Mouse (Mus musculus): ENCODE data around the gene Zbtb25. TPM values are rescaled to one million over a fixed set of nuclear protein-coding genes. Genes with fewer than 3 reads are reported as not detected.

The Zbtb25 gene
- polyA plus RNA-seq, 1 experiment: 6.5 TPM

DNA sequence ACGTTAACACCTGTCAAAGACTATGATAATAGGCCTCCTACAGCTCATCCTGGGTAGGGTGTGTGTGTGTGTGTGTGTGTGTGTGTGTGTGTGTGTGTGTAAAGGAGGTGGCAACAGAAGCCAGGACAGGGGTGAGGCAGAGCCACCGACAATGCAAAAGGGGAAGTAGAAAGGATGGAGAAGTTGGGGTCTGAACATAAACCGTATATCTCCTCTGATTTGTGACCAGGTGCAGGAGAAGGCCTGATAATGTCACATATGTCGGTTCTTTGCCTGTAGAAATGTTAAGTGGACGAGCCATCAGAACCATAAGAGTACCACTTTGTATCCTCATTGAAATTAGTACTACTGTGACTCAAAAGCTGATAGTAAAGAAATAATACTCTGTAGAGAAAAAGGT, 35.7 kb downstream of the Zbtb25 start:
- Histone ChIP-seq H3K79me2 (ENCODE audit: control insufficient read depth, insufficient read depth) (no peaks in the 10 kb centered on the region), H3ac (ENCODE audit: control insufficient read depth, insufficient read length, low read depth) (no peak overlapping the region), H3K79me3 (ENCODE audit: low read depth) (no peaks in the 10 kb centered on the region), H3K27me3 (ENCODE audit: control insufficient read depth, insufficient read depth, insufficient read length) (no peaks in the 10 kb centered on the region), H3K4me3 (ENCODE audit: insufficient read depth, poor library complexity, severe bottlenecking) (no peak overlapping the region), H3K36me3 (ENCODE audit: control insufficient read depth, insufficient read depth) (peaks cover 3% of the 10 kb centered on the region)
- TF ChIP-seq MYOG (IDR thresholded peaks at IDR 0.05; ENCODE audit: control insufficient read depth, extremely low read depth, insufficient read length): no peak
- no peak for TF ChIP-seq MAX (IDR thresholded peaks at IDR 0.05)
- no peak for TF ChIP-seq CEBPB (IDR thresholded peaks at IDR 0.05; ENCODE audit: low read depth)
- TF ChIP-seq USF1 (IDR thresholded peaks at IDR 0.05; ENCODE audit: low read depth): no peak
- TF ChIP-seq FOSL1 (IDR thresholded peaks at IDR 0.05; ENCODE audit: insufficient read depth, low read length, poor library complexity, severe bottlenecking): no peak
- no peak for TF ChIP-seq CTCF (IDR thresholded peaks at IDR 0.05; ENCODE audit: control insufficient read depth, insufficient read depth, insufficient read length)
- TF ChIP-seq MYOD1 (IDR thresholded peaks at IDR 0.05; ENCODE audit: control insufficient read depth, insufficient read length, low read depth): no peak

DNA sequence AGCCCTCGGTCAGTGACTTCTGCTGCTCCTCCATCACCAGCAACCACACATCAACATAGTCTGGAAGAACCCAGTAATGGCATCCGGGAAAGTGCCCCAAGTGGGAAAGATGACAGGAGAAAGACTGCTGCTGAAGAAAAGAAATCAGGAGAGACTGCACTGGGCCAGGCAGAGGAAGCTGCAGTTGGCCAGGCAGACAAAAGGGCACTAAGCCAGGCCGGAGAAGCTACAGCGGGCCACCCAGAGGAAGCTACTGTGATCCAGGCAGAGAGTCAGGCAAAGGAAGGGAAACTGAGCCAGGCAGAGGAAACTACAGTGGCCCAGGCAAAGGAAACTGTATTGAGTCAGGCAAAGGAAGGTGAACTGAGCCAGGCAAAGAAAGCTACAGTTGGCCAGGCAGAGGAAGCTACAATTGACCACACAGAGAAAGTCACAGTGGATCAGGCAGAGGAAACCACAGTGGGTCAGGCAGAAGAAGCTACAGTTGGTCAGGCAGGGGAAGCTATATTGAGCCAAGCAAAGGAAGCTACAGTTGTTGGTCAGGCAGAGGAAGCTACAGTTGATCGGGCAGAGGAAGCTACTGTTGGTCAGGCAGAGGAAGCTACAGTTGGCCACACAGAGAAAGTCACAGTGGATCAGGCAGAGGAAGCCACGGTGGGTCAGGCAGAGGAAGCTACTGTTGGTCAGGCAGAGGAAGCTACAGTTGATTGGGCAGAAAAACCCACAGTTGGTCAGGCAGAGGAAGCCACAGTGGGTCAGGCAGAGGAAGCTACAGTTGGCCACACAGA, 40.6 kb downstream of the Zbtb25 start:
- Histone ChIP-seq H3ac (ENCODE audit: control insufficient read depth, insufficient read length, low read depth) (no peak overlapping the region), H3K4me3 (ENCODE audit: insufficient read depth, poor library complexity, severe bottlenecking) (no peak overlapping the region), H3K79me2 (ENCODE audit: control insufficient read depth, insufficient read depth) (no peaks in the 10 kb centered on the region), H3K27me3 (ENCODE audit: control insufficient read depth, insufficient read depth, insufficient read length) (no peaks in the 10 kb centered on the region), H3K36me3 (ENCODE audit: control insufficient read depth, insufficient read depth) (peaks cover 30% of the 10 kb centered on the region), H3K79me3 (ENCODE audit: low read depth) (no peaks in the 10 kb centered on the region)
- no peak for TF ChIP-seq MYOG (IDR thresholded peaks at IDR 0.05; ENCODE audit: control insufficient read depth, extremely low read depth, insufficient read length)
- no peak for TF ChIP-seq CEBPB (IDR thresholded peaks at IDR 0.05; ENCODE audit: low read depth)
- no peak for TF ChIP-seq CTCF (IDR thresholded peaks at IDR 0.05; ENCODE audit: control insufficient read depth, insufficient read depth, insufficient read length)
- no peak for TF ChIP-seq FOSL1 (IDR thresholded peaks at IDR 0.05; ENCODE audit: insufficient read depth, low read length, poor library complexity, severe bottlenecking)
- TF ChIP-seq MYOD1 (IDR thresholded peaks at IDR 0.05; ENCODE audit: control insufficient read depth, insufficient read length, low read depth): no peak
- no peak for TF ChIP-seq MAX (IDR thresholded peaks at IDR 0.05)
- no peak for TF ChIP-seq USF1 (IDR thresholded peaks at IDR 0.05; ENCODE audit: low read depth)

DNA sequence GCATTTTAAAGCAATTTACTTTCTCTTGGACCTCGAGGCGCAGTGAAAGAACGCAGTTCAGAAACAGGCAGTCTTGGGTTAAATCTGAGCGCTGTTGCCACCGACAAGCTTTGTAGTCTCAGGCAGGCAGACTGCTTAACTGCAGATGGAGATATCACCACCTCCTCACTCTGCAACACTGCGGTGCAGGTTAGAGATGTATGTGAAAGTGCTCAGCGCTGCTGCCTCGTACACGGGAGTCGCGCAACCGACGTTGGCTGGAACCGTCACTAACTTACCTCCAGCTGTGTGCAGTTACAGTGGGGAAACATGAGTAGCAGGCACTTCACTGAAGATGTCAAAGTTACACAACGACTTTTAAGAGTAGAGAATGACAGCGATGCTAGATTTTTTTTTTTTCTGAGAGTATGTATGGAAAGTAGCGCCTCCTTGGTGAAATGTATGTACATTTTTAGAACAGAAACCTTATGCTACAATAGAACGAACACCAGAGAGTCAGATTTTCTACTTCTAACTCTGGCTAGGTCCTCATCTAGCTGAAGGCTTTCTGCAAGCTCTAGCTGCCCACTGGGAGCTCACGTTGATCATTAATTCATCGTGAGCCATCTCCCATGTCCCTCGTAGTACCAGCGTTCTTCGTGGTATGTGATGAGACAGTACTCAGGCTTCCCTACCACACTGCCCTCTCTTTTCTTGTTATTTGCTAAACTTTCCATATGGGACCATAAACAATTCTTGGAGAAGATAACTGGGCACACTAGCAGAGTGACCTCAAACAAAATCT, 42.8 kb downstream of the Zbtb25 start:
- no peak for TF ChIP-seq MYOD1 (IDR thresholded peaks at IDR 0.05; ENCODE audit: control insufficient read depth, insufficient read length, low read depth)
- TF ChIP-seq FOSL1 (IDR thresholded peaks at IDR 0.05; ENCODE audit: insufficient read depth, low read length, poor library complexity, severe bottlenecking): no peak
- no peak for TF ChIP-seq CTCF (IDR thresholded peaks at IDR 0.05; ENCODE audit: control insufficient read depth, insufficient read depth, insufficient read length)
- no peak overlapping the region for H3ac ChIP-seq (ENCODE audit: control insufficient read depth, insufficient read length, low read depth)
- H3K4me3 ChIP-seq (ENCODE audit: insufficient read depth, poor library complexity, severe bottlenecking): no peak overlapping the region
- no peaks in the 10 kb centered on the region for H3K79me2 ChIP-seq (ENCODE audit: control insufficient read depth, insufficient read depth)
- no peaks in the 10 kb centered on the region for H3K79me3 ChIP-seq (ENCODE audit: low read depth)
- H3K27me3 ChIP-seq (ENCODE audit: control insufficient read depth, insufficient read depth, insufficient read length): no peaks in the 10 kb centered on the region
- H3K36me3 ChIP-seq (ENCODE audit: control insufficient read depth, insufficient read depth): peaks cover 42% of the 10 kb centered on the region

DNA sequence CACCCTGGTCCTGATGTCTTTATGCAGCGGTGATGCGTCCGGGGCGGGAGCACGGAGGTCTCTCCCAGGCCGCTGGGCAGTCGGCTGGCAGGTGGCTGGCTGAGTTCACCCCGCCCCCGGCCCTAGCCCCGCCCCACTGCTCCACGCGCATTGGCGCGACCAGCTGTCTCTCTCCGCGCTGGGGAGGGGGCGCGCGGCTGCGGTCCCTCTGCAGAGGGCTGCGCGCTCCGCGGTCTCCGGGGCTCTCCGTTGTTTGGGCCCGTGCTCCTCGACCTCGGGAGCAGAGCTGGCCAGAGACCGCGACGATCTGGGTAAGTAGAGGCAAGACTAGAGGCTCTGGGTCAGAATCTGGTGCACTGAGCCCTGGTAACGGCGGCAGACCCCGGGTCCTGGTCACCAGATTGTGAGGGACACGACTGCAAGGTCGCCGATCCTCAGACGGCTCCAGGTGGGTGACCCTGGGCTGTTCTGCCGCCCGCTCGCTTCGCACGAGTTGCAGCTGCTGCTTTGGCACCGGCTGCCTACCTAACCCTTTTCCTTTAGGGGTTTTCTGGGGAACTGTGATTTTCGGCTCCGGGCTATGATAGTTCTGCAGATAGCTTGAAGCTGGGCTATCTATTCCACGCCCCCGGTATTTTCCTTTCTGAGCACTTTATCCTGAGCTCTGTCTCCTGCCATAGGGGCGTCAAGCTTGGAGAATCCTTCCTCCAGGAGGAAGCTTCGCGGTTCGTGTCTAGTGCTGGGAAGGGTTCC, 44.5 kb downstream of the Zbtb25 start, which contains the start of gene Akap5:
Gene Akap5 (plus strand): TSS at position 213 of the 753 bp plus-strand sequence.
- Histone ChIP-seq H3K4me3 (ENCODE audit: insufficient read depth, poor library complexity, severe bottlenecking) (peak within 1 kb of the TSS; percentile 11), H3K27me3 (ENCODE audit: control insufficient read depth, insufficient read depth, insufficient read length) (no peaks in the 10 kb centered on the region), H3K79me3 (ENCODE audit: low read depth) (no peaks in the 10 kb centered on the region), H3K36me3 (ENCODE audit: control insufficient read depth, insufficient read depth) (peaks cover 59% of the 10 kb centered on the region), H3ac (ENCODE audit: control insufficient read depth, insufficient read length, low read depth) (no peak within 1 kb of the TSS), H3K79me2 (ENCODE audit: control insufficient read depth, insufficient read depth) (no peaks in the 10 kb centered on the region)
- no peak for TF ChIP-seq CEBPB (IDR thresholded peaks at IDR 0.05; ENCODE audit: low read depth)
- TF ChIP-seq MYOG (IDR thresholded peaks at IDR 0.05; ENCODE audit: control insufficient read depth, extremely low read depth, insufficient read length): no peak
- no peak for TF ChIP-seq MYOD1 (IDR thresholded peaks at IDR 0.05; ENCODE audit: control insufficient read depth, insufficient read length, low read depth)

DNA sequence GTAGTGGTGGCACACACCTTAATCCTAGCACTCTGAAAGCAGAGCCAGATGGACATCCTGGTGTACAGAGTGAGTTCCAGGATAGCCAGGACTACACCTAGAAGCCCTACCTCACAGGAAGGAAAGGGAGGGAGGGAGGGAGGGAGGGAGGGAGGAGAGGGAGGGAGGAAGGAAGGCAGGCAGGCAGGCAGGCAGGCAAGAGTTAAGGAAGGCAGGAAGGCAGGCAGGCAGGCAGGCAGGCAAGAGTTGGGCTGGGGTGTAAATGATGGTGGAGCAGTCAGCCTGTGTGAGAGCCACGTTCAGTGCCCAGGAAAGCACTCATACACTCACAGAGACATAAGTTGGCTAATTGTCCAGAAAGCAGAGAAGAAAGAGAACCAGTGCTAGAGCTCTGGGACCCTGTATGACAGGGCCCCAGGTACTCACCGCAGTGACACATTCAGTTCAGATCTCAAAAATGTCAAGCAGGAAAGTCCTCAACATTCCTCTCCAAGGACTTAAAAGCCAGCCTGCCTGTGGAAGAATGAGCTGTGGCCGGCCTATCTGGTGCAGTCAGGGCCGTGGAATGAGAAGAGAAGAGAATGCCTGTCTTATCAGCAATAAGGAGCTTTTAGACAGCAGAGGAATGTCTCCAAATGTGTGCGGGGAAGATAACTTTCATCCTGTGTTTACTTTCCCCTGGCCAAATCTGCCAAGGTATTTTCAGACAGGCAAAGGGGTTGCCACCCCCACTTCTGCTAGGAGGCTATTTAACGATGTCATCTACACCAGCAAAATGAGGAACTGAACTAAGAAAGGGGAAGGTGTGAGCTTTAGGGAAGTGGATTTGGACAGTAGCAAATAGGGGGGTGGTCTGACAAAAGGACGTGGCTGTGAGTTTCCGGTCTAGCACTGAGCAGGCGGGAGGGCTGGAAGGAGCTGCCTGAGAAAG, 50.9 kb downstream of the Zbtb25 start:
- Histone ChIP-seq H3K79me2 (ENCODE audit: control insufficient read depth, insufficient read depth) (no peaks in the 10 kb centered on the region), H3K27me3 (ENCODE audit: control insufficient read depth, insufficient read depth, insufficient read length) (no peaks in the 10 kb centered on the region), H3K4me3 (ENCODE audit: insufficient read depth, poor library complexity, severe bottlenecking) (no peak overlapping the region), H3ac (ENCODE audit: control insufficient read depth, insufficient read length, low read depth) (no peak overlapping the region), H3K79me3 (ENCODE audit: low read depth) (no peaks in the 10 kb centered on the region), H3K36me3 (ENCODE audit: control insufficient read depth, insufficient read depth) (peaks cover 85% of the 10 kb centered on the region)
- TF ChIP-seq CEBPB (IDR thresholded peaks at IDR 0.05; ENCODE audit: low read depth) (no peak), MYOG (IDR thresholded peaks at IDR 0.05; ENCODE audit: control insufficient read depth, extremely low read depth, insufficient read length) (no peak), FOSL1 (IDR thresholded peaks at IDR 0.05; ENCODE audit: insufficient read depth, low read length, poor library complexity, severe bottlenecking) (no peak), MYOD1 (IDR thresholded peaks at IDR 0.05; ENCODE audit: control insufficient read depth, insufficient read length, low read depth) (no peak), MAX (IDR thresholded peaks at IDR 0.05) (no peak), USF1 (IDR thresholded peaks at IDR 0.05; ENCODE audit: low read depth) (no peak), CTCF (IDR thresholded peaks at IDR 0.05; ENCODE audit: control insufficient read depth, insufficient read depth, insufficient read length) (no peak)

Measured in C2C12 (cell line).